Mouse (Mus musculus) E14TG2a.4 (cell line): Measurements from ENCODE around the gene Nup35.

ENCODE experiments used
- CTCF ChIP-seq: conservative IDR thresholded peaks from 2 replicates; pipeline ENCODE4 v1.5.1; 2014; ENCODE audit warnings: low read length
- POU5F1 ChIP-seq: IDR thresholded peaks from 2 replicates; pipeline ENCODE4 v1.6.1; 2014; ENCODE audit warnings: low read length, borderline replicate concordance

DNA sequence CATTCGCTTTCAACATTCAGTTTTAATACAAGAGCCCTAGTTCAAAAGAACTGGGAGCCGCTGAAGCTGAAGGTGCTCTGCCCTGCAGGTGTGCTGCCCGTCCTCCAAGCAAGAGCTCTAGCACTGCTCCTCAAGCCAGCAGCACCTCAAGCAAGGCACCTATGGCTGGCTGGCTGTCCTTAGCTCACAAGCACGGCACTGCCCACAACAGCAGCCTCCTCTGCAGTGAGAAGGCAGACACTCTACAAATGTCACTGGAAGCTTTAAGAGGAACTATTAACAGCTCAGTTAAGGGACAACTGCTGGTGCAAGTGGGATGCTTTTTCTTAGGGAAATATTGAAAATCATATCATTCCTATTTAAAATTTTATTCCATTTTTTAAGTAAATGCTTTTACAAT, 46.4 kb upstream of the Nup35 start:
- no peak for TF ChIP-seq CTCF
- no peak for TF ChIP-seq POU5F1
